Mouse (Mus musculus): ENCODE measurements at regions not wholly inside any gene's neighbourhood (a gene's known extent, or its start where the extent isn't known, plus 50 kb on each side); places are given as distances from the start of the nearest gene placed in this dataset.

GRCm38 (mm10) chr8:24335709-24336108 lies 389.9 kb downstream of the Adam3 start:
- H3K9me3 ChIP-seq (ENCODE audit: control insufficient read depth, low read length) = no peaks in the 10 kb centered on the region
- no peaks in the 10 kb centered on the region for H3K36me3 ChIP-seq (ENCODE audit: control insufficient read depth, insufficient read depth, low read length)
- H3K4me3 ChIP-seq (ENCODE audit: low read depth, low read length) = no peak overlapping the region
- no peaks in the 10 kb centered on the region for H3K27me3 ChIP-seq (ENCODE audit: control insufficient read depth, insufficient read depth, low read length)
- H3K27ac ChIP-seq (ENCODE audit: low read depth, low read length) = no peak overlapping the region
- H3K9ac ChIP-seq (ENCODE audit: low read length) = no peak overlapping the region
- H3K4me2 ChIP-seq (ENCODE audit: low read depth) = no peak overlapping the region
- ATAC-seq (ENCODE audit: insufficient read depth, low FRiP score, low TSS enrichment) (no peak), DNase-seq (ENCODE audit: low spot score) (no peak)
- 41% methylated on average over 5 of the region's 5 CpGs for WGBS
- H3K4me1 ChIP-seq (ENCODE audit: control insufficient read depth, insufficient read depth, low read length) = no peaks in the 10 kb centered on the region

GRCm38 (mm10) chr8:24333705-24334104 lies 391.9 kb downstream of the Adam3 start:
- H3K9me3 ChIP-seq (ENCODE audit: control insufficient read depth, low read length) = no peaks in the 10 kb centered on the region
- no peaks in the 10 kb centered on the region for H3K4me1 ChIP-seq (ENCODE audit: control insufficient read depth, insufficient read depth, low read length)
- no peak overlapping the region for H3K27ac ChIP-seq (ENCODE audit: low read depth, low read length)
- no peak for DNase-seq (ENCODE audit: low spot score)
- H3K4me2 ChIP-seq (ENCODE audit: low read depth) = no peak overlapping the region
- H3K9ac ChIP-seq (ENCODE audit: low read length) = no peak overlapping the region
- H3K4me3 ChIP-seq (ENCODE audit: low read depth, low read length) = no peak overlapping the region
- H3K27me3 ChIP-seq (ENCODE audit: control insufficient read depth, insufficient read depth, low read length) = no peaks in the 10 kb centered on the region
- H3K36me3 ChIP-seq (ENCODE audit: control insufficient read depth, insufficient read depth, low read length) = no peaks in the 10 kb centered on the region
- ATAC-seq (ENCODE audit: insufficient read depth, low FRiP score, low TSS enrichment) = no peak
- 88% methylated on average over 4 of the region's 4 CpGs for WGBS

- ATAC-seq (ENCODE audit: insufficient read depth, low FRiP score, low TSS enrichment) = no peak
These were observed 414.8 kb downstream of the Adam3 start for GRCm38 (mm10) chr8:24310893-24311292.

GRCm38 (mm10) chr8:24294565-24294964 lies 431.1 kb downstream of the Adam3 start:
- Histone ChIP-seq H3K9me3 (ENCODE audit: control insufficient read depth, low read length) (no peaks in the 10 kb centered on the region), H3K27ac (ENCODE audit: low read depth, low read length) (no peak overlapping the region), H3K36me3 (ENCODE audit: control insufficient read depth, insufficient read depth, low read length) (no peaks in the 10 kb centered on the region), H3K4me2 (ENCODE audit: low read depth) (no peak overlapping the region), H3K9ac (ENCODE audit: low read length) (no peak overlapping the region), H3K27me3 (ENCODE audit: control insufficient read depth, insufficient read depth, low read length) (no peaks in the 10 kb centered on the region), H3K4me3 (ENCODE audit: low read depth, low read length) (no peak overlapping the region), H3K4me1 (ENCODE audit: control insufficient read depth, insufficient read depth, low read length) (no peaks in the 10 kb centered on the region)
- ATAC-seq (ENCODE audit: insufficient read depth, low FRiP score, low TSS enrichment) (no peak), DNase-seq (ENCODE audit: low spot score) (no peak)
- 94% methylated on average over 1 of the region's 1 CpGs for WGBS

More at GRCm38 (mm10) chr8:24310893-24311292, 414.8 kb downstream of the Adam3 start:
- DNase-seq (ENCODE audit: low spot score) = no peak
- Histone ChIP-seq H3K27me3 (ENCODE audit: control insufficient read depth, insufficient read depth, low read length) (no peaks in the 10 kb centered on the region), H3K9ac (ENCODE audit: low read length) (no peak overlapping the region), H3K27ac (ENCODE audit: low read depth, low read length) (no peak overlapping the region), H3K4me2 (ENCODE audit: low read depth) (no peak overlapping the region), H3K36me3 (ENCODE audit: control insufficient read depth, insufficient read depth, low read length) (no peaks in the 10 kb centered on the region), H3K4me3 (ENCODE audit: low read depth, low read length) (no peak overlapping the region), H3K9me3 (ENCODE audit: control insufficient read depth, low read length) (no peaks in the 10 kb centered on the region), H3K4me1 (ENCODE audit: control insufficient read depth, insufficient read depth, low read length) (no peaks in the 10 kb centered on the region)
- 81% methylated on average over 4 of the region's 4 CpGs for WGBS

GRCm38 (mm10) chr8:24287861-24288260 lies 437.8 kb downstream of the Adam3 start:
- no peaks in the 10 kb centered on the region for H3K36me3 ChIP-seq (ENCODE audit: control insufficient read depth, insufficient read depth, low read length)
- H3K9ac ChIP-seq (ENCODE audit: low read length) = no peak overlapping the region
- no peak overlapping the region for H3K4me2 ChIP-seq (ENCODE audit: low read depth)
- H3K9me3 ChIP-seq (ENCODE audit: control insufficient read depth, low read length) = no peaks in the 10 kb centered on the region
- no peak for DNase-seq (ENCODE audit: low spot score)
- H3K27me3 ChIP-seq (ENCODE audit: control insufficient read depth, insufficient read depth, low read length) = no peaks in the 10 kb centered on the region
- no peaks in the 10 kb centered on the region for H3K4me1 ChIP-seq (ENCODE audit: control insufficient read depth, insufficient read depth, low read length)
- H3K4me3 ChIP-seq (ENCODE audit: low read depth, low read length) = no peak overlapping the region
- 84% methylated on average over 6 of the region's 6 CpGs for WGBS
- no peak overlapping the region for H3K27ac ChIP-seq (ENCODE audit: low read depth, low read length)
- ATAC-seq (ENCODE audit: insufficient read depth, low FRiP score, low TSS enrichment) = no peak

GRCm38 (mm10) chr8:24284966-24285365 lies 440.7 kb downstream of the Adam3 start:
- Histone ChIP-seq H3K9ac (ENCODE audit: low read length) (no peak overlapping the region), H3K36me3 (ENCODE audit: control insufficient read depth, insufficient read depth, low read length) (no peaks in the 10 kb centered on the region), H3K9me3 (ENCODE audit: control insufficient read depth, low read length) (no peaks in the 10 kb centered on the region), H3K4me3 (ENCODE audit: low read depth, low read length) (no peak overlapping the region), H3K4me1 (ENCODE audit: control insufficient read depth, insufficient read depth, low read length) (no peaks in the 10 kb centered on the region), H3K27me3 (ENCODE audit: control insufficient read depth, insufficient read depth, low read length) (no peaks in the 10 kb centered on the region), H3K27ac (ENCODE audit: low read depth, low read length) (no peak overlapping the region), H3K4me2 (ENCODE audit: low read depth) (no peak overlapping the region)
- WGBS = 81% methylated on average over 2 of the region's 2 CpGs
- no peak for ATAC-seq (ENCODE audit: insufficient read depth, low FRiP score, low TSS enrichment)
- DNase-seq (ENCODE audit: low spot score) = no peak

- H3K36me3 ChIP-seq (ENCODE audit: control insufficient read depth, insufficient read depth, low read length) = no peaks in the 10 kb centered on the region
- no peak for DNase-seq (ENCODE audit: low spot score)
- no peaks in the 10 kb centered on the region for H3K27me3 ChIP-seq (ENCODE audit: control insufficient read depth, insufficient read depth, low read length)
- H3K4me3 ChIP-seq (ENCODE audit: low read depth, low read length) = no peak overlapping the region
- WGBS = 56% methylated on average over 3 of the region's 3 CpGs
- no peaks in the 10 kb centered on the region for H3K9me3 ChIP-seq (ENCODE audit: control insufficient read depth, low read length)
- H3K4me1 ChIP-seq (ENCODE audit: control insufficient read depth, insufficient read depth, low read length) = no peaks in the 10 kb centered on the region
- ATAC-seq (ENCODE audit: insufficient read depth, low FRiP score, low TSS enrichment) = no peak
- H3K27ac ChIP-seq (ENCODE audit: low read depth, low read length) = no peak overlapping the region
- no peak overlapping the region for H3K4me2 ChIP-seq (ENCODE audit: low read depth)
- no peak overlapping the region for H3K9ac ChIP-seq (ENCODE audit: low read length)
These were observed 441.7 kb downstream of the Adam3 start for GRCm38 (mm10) chr8:24283901-24284405.

GRCm38 (mm10) chr8:24280296-24280695 lies 445.4 kb downstream of the Adam3 start:
- Histone ChIP-seq H3K36me3 (ENCODE audit: control insufficient read depth, insufficient read depth, low read length) (no peaks in the 10 kb centered on the region), H3K27me3 (ENCODE audit: control insufficient read depth, insufficient read depth, low read length) (no peaks in the 10 kb centered on the region), H3K4me3 (ENCODE audit: low read depth, low read length) (no peak overlapping the region), H3K9ac (ENCODE audit: low read length) (no peak overlapping the region), H3K4me2 (ENCODE audit: low read depth) (no peak overlapping the region), H3K9me3 (ENCODE audit: control insufficient read depth, low read length) (no peaks in the 10 kb centered on the region), H3K27ac (ENCODE audit: low read depth, low read length) (no peak overlapping the region), H3K4me1 (ENCODE audit: control insufficient read depth, insufficient read depth, low read length) (no peaks in the 10 kb centered on the region; the same call in 1 of the 2 replicates)
- DNase-seq (ENCODE audit: low spot score) (no peak), ATAC-seq (ENCODE audit: insufficient read depth, low FRiP score, low TSS enrichment) (no peak)
- 92% methylated on average over 4 of the region's 4 CpGs for WGBS

GRCm38 (mm10) chr8:24278391-24278790 lies 447.3 kb downstream of the Adam3 start:
- no peak overlapping the region for H3K27ac ChIP-seq (ENCODE audit: low read depth, low read length)
- 81% methylated on average over 8 of the region's 8 CpGs for WGBS
- H3K36me3 ChIP-seq (ENCODE audit: control insufficient read depth, insufficient read depth, low read length) = no peaks in the 10 kb centered on the region
- H3K27me3 ChIP-seq (ENCODE audit: control insufficient read depth, insufficient read depth, low read length) = no peaks in the 10 kb centered on the region
- H3K4me1 ChIP-seq (ENCODE audit: control insufficient read depth, insufficient read depth, low read length) = no peaks in the 10 kb centered on the region; the same call in 1 of the 2 replicates
- H3K4me2 ChIP-seq (ENCODE audit: low read depth) = no peak overlapping the region
- no peaks in the 10 kb centered on the region for H3K9me3 ChIP-seq (ENCODE audit: control insufficient read depth, low read length)
- ATAC-seq (ENCODE audit: insufficient read depth, low FRiP score, low TSS enrichment) (no peak), DNase-seq (ENCODE audit: low spot score) (no peak)
- no peak overlapping the region for H3K4me3 ChIP-seq (ENCODE audit: low read depth, low read length)
- H3K9ac ChIP-seq (ENCODE audit: low read length) = no peak overlapping the region
